Mouse (Mus musculus): Measurements from ENCODE around the gene Lrrc75a.

The Lrrc75a gene

GRCm38 (mm10) chr11:62644602-62645336, 3.6 kb downstream of the Lrrc75a start:
- no peak for DNase-seq

- no peak for DNase-seq
Measured at GRCm38 (mm10) chr11:62643681-62644363, 4.5 kb downstream of the Lrrc75a start.

DNA sequence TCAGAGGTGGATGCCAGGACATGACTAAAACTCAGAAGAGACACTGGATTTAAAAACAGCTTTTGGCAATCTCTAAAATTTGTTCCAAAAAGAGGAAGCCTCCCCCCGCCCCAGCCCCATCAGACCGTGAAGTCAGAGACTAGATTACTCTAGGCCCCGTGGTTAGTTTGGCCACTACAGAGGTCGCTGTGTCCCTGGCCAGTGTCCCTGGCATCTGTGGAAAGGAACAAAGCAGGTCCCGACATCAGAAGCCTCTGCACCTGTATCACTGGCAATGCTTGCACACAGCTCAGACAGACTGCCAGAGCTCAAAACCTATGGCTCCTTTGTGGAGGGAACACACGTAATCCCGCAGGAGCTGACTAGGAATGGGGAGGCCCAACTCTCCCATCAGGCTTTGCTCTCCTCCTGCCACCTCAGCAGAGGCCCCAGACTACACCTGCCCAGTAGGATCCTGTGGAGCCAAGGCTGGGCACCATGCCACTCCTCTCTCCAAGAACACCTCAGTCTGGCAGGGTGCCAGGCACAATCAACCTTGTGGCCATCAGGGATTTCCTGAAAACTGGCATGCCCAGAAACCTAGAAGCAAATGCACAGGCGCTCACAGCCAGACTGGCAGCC, 5.2 kb downstream of the Lrrc75a start:
- DNase-seq = peak; percentile 88

DNA sequence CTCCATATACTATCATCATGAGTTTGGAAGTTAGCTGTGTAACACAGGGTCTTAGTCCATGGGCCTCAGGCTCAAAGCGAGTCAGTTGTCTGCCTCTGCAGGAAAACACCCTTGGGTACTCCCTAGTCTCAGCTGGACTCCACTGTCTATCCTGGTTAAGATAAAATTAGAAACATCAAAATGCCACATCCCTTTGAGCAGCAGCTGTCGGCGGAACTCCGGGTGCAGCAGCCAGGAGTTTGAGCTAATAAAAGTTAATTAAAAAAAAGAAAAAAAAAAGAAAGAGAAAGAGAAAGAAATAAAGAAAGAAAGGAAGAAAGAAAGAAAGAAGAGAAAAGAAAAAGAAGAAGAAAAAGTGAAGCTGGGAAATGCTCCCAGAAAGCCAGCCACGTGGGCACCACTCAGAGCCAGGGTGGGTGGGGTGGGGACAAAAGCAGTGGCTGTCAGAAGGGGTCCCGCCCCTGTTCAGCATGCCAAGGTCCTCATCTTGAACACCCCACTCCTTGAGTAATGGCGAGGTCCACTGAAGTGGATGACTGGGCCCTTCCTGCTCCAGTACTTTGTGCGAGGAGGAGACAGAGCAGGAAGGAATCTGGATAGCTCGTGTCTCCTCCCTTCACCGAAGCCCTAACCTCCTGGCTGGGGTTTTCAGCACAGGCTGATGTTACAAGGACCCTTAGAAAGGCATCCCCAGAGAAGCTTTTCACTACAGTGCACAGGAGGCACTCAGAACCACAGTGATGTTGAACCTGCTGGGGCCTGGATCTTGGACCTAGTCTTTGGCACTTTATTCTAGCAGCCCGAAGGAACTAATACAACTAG, 6.1 kb downstream of the Lrrc75a start:
- no peak for DNase-seq

DNA sequence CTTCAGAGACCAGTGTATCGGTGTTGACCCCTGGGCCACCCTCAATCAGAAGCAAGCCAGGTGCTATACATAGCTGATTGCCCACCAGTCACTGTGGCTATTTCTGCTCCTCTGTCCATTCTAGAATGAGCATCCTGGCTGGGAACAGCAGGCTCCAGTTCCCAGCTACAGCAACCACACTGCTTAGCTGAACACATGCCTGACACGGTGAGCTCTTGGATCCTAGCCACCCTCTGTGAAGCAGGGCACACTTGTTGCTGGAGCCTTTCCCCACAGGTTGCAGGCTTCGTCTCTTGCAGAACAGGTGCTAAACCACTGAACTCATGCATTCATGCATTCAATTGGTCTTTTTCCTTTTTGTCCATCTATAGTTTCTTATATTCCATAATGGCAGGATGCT, 7.9 kb downstream of the Lrrc75a start:
- DNase-seq = no peak

GRCm38 (mm10) chr11:62638402-62638801, 9.9 kb downstream of the Lrrc75a start:
- no peak for DNase-seq

DNA sequence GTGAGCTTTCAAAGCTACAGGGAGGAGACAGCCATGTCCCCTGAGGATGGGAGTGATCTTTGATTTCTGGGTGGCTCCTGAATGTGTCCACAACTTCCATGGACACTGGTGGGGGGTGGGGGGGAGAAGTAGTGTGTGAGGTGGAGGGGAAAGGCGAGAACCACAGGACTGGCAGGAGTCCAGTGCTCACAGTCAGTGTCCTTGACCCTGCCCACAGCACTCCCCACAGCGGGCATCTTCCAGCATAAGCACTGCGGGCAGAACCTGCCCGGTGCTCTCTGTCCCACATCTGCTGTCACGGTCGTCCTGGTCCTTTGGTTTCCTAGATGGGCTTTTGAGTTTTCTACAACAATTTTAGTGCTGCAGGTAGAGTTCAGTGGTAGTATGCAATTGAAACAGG, 10.5 kb downstream of the Lrrc75a start:
- DNase-seq = no peak

- DNase-seq = no peak
Measured at GRCm38 (mm10) chr11:62637401-62637800, 10.9 kb downstream of the Lrrc75a start.

DNA sequence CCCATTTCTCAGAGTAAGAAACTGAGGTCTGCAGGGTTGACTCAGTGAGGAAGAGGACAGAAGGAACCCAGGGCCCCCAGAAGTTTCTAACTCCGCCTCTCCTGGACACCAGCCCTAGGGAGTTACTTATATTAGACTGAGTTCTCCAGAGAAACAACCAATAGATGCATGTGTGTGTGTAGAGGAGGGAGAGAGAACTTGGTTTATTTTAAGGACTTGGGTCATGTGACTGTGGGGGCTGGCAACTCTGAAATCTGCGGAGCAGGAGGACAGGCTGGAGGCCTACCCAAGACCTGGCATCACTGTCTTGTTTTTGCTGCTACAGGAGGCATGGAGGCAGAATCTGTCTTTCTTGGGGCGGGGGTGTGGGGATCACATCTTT, 11.5 kb downstream of the Lrrc75a start:
- peak; percentile 31 for DNase-seq

GRCm38 (mm10) chr11:62636105-62636839, 12.1 kb downstream of the Lrrc75a start:
- peak; percentile 34 for DNase-seq

DNA sequence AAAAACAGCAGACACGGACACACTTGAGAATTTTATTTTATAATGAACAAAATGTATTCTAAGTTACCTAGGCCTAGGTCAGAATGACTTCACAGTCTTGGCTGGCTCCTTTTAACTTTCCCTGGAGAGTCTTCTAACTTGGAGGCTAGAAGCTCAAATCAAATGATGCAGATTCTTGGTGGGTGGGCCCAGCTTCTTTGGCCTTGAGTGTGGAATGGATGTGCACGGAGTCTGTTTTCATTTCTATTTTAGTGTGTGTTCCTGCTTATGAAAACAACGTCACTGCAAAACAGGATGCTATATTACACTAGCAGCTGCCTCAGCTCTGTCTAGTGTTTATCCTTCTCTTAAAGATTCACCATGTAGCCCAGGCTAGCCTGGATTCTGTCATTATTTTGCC, 12.9 kb downstream of the Lrrc75a start:
- DNase-seq = no peak

- no peak for DNase-seq
Measured at GRCm38 (mm10) chr11:62631138-62631537, 17.2 kb downstream of the Lrrc75a start.

DNA sequence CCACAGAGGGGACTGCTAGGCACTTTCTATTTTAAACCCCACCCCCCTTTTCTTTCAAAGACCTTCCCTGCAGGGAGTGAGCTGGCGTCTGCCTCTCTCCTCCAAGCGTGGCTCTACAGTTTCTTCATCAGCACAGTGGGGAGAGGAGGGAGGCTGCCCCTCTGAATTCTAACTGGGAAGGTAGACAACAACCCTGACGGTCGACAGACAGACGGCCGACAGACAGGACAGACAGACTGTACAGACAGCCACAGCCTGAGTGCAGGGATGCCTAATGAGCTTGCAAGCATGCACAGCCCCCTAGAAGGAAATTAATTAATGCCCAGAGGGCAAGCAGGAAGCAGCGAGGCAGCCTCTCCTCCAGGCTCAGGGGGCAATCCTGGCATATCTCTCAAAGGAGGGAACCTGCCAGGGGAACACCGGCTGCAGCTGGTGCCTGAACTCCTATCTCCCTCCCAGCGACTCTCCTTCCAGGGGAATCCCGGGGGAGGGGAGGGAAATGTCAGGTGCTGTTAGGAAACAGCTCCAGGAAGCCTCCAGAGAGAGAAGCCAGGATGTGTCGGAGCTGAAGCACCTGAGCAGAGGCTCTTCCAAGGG, 18.0 kb downstream of the Lrrc75a start:
- DNase-seq = no peak

GRCm38 (mm10) chr11:62629352-62630224, 18.7 kb downstream of the Lrrc75a start:
- peak; percentile 52 for DNase-seq

- no peak for DNase-seq
Measured at GRCm38 (mm10) chr11:62624341-62625291, 23.7 kb downstream of the Lrrc75a start.

DNA sequence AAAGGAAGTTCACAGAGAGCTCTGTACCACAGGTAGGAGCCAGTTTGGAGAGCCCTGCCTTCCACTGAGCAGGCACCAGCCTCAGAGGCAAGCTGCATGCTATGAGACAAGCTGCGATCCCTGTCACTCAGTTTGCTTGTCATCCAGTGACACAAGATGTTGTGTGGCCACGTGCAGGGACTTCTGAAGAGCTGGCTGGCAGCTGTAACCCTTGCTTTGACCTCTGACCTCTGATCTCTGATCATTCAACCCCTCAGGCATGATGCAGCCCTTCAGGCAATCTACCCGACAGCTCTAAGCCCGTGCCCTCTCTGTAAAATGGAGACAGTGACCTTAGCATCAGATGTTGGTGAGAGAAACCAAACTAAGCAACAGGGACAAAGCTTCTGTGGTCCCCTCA, 25.5 kb downstream of the Lrrc75a start:
- no peak for DNase-seq

DNA sequence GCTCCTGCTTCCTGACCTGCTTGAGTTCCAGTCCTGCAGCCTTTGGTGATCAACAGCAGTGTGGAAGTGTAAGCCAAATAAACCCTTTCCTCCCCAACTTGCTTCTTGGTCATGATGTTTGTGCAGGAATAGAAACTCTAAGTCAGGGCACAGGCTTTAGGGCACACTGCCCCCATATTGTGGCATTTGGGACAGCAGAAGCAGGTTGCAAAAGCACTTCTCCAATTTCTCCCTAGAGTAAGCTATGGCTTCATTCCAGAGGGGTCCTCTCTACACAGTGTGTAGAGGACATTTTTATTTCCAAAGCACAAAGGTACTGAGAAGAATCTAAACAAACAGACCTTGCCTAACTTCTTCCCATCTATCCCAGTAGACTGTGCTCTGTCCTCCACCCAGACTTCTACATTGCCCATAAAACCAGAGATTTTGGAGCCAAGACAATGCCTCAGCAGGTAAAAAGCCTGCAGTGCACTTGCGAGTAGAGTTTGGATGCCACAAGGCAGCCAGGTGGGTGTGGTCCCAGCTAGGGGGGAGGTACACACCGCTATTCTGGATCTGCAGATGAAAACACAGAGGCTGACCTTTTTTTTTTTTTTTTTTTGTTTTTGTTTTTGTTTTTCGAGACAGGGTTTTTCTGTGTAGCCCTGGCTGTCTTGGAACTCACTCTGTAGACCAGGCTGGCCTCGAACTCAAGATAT, 26.6 kb downstream of the Lrrc75a start:
- DNase-seq = no peak

DNA sequence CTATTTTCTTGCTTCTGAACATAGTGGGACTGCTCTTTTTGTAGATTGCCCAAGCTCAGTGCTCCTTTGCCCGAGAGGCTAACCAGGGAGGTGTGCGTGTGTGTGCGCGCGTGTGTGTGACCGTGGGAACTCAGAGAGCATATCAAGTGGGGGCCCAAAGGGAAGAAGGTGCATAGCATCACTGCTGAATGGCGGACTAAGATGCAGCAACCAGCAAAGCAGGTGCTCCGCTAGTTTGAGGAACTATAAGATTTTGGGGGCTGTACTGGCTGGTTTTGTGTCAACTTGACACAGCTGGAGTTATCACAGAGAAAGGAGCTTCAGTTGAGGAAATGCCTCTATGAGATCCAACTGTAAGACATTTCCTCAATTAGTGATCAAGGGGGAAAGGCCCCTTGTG, 27.2 kb downstream of the Lrrc75a start:
- no peak for DNase-seq

DNA sequence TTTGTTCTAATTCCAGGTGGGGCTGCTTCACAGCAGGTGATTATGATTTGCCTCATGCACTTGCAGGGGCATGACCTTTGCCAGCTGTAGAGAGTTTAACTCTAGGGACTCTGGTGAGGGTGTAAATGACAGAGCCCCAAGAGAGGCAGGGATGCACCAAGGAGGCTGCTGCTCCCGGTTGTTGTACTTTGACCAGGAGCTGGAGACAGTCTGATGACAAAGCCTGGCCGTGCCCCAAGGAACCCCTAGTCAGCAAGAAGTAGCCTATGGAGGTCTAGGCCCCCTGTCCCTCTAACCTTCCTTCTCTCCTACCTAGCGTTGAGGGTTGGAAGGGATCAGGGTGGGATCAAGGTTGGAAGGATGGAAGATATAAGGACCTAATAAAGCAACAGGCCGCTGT, 32.9 kb downstream of the Lrrc75a start:
- no peak for DNase-seq

Measured in kidney, adult 9 months (tissue).